Mouse (Mus musculus): ENCODE measurements around the gene AI987944.

The AI987944 gene

GRCm38 (mm10) chr7:41393048-41393971 lies at the start of gene AI987944:
AI987944 (minus strand) TSS chr7:41393379.
- H3K4me3 ChIP-seq (replicated peaks; ENCODE audit: low read length), result peak within 1 kb of the TSS; percentile 87
- H3K27me3 ChIP-seq (ENCODE audit: insufficient read depth, low read length), result no peaks in the 10 kb centered on the region
- peaks cover 11% of the 10 kb centered on the region for H3K4me1 ChIP-seq (replicated peaks; ENCODE audit: low read depth, low read length)
- H3K9me3 ChIP-seq (ENCODE audit: low read length), result no peaks in the 10 kb centered on the region
- TF ChIP-seq POU5F1 (IDR thresholded peaks at IDR 0.05; ENCODE audit: borderline replicate concordance, low read length) (no peak), NANOG (IDR thresholded peaks at IDR 0.05; ENCODE audit: borderline replicate concordance, low read length) (peak; percentile 22; the same call in 1 of the 2 replicates)
- H3K36me3 ChIP-seq (ENCODE audit: insufficient read depth, low read length), result no peaks in the 10 kb centered on the region; the same call in 1 of the 2 replicates

- no peaks in the 10 kb centered on the region for H3K27me3 ChIP-seq (ENCODE audit: insufficient read depth, low read length)
- TF ChIP-seq NANOG (IDR thresholded peaks at IDR 0.05; ENCODE audit: borderline replicate concordance, low read length), result no peak
- no peak for TF ChIP-seq CTCF (conservative IDR thresholded peaks at IDR 0.05; ENCODE audit: low read length)
- TF ChIP-seq POU5F1 (IDR thresholded peaks at IDR 0.05; ENCODE audit: borderline replicate concordance, low read length), result no peak
- no peaks in the 10 kb centered on the region; the same call in 1 of the 2 replicates for H3K36me3 ChIP-seq (ENCODE audit: insufficient read depth, low read length)
- H3K4me3 ChIP-seq (replicated peaks; ENCODE audit: low read length), result no peak overlapping the region
- H3K9me3 ChIP-seq (ENCODE audit: low read length), result no peaks in the 10 kb centered on the region
- peaks cover 11% of the 10 kb centered on the region for H3K4me1 ChIP-seq (replicated peaks; ENCODE audit: low read depth, low read length)
These were observed 951 bp upstream of the AI987944 start for GRCm38 (mm10) chr7:41394130-41394529.

Measured in E14TG2a.4 (cell line).